Mouse (Mus musculus): ENCODE data around the gene Anks1b. TPM values are rescaled to one million over a fixed set of nuclear protein-coding genes. Genes with fewer than 3 reads are reported as not detected.

Gene Anks1b
- polyA plus RNA-seq, 1 experiment from 2014 or later, result 13.0 TPM

DNA sequence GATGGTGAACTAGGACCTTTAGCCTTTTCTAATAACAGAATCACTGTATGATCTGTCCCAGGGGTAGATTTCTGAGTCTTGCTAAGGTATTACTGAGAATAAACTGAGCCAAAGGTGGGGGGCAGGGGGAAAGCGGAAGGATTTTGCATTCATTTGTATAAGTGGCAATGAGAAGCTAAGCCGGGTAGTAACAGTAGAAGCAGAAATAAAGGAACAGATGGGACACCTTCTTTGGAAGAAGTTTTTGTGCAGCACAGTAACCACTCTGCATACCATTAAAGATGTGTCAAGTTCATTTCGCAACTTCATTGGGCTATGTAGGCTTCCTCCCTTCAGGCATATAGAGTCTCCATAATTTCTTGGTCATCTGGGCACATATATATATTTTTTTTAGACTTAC lies 804.1 kb downstream of the Anks1b start:
- Histone ChIP-seq H3K27me3 (ENCODE audit: control insufficient read depth, insufficient read depth, low read length) (no peaks in the 10 kb centered on the region), H3K9ac (ENCODE audit: low read depth, low read length) (no peak overlapping the region), H3K4me1 (replicated peaks; ENCODE audit: control insufficient read depth, insufficient read depth, low read length) (no peaks in the 10 kb centered on the region), H3K4me2 (replicated peaks; ENCODE audit: low read depth, low read length) (no peak overlapping the region), H3K27ac (ENCODE audit: low read depth, low read length) (no peak overlapping the region), H3K36me3 (ENCODE audit: control insufficient read depth, insufficient read depth, low read length) (no peaks in the 10 kb centered on the region), H3K9me3 (ENCODE audit: control insufficient read depth, low read length) (no peaks in the 10 kb centered on the region), H3K4me3 (ENCODE audit: low read depth, low read length) (no peak overlapping the region)
- no peak for DNase-seq (ENCODE audit: low spot score)
- no peak for ATAC-seq (ENCODE audit: low FRiP score)
- WGBS, result 86% methylated on average over 3 of the region's 3 CpGs

DNA sequence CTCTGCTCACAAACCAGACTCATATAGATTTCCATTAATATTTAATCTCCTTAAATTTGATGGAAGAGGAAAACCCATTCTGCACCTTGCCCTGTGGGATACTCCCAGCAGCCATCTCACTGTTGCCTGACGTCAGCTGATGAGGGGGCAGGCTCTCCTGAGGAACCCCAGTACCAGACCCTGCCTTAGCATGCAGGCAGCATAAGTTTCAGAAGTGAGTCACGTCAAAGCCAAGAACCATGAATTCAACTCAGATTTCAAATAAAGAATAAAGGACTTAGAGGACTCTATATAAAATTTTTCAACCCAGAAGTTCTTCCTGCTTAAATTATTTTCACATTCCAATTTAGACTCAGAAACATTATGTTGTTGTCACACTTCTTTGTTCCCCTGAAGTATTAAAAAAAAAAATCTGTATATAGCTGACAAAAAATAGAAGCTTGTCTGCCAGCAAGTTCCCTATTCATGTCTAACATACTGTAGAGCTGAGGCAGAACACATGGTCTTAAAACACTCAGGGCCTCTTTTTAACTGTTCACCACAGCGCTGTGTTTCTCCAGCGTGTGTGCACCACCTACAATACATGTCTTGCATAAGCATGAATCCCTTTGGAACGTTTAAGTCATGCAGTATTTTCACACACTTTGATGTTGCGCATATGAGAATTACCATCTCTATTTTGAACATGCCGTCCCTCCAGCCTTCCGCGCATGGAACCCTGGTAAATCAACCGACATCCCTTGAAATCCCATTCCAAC lies 806.6 kb downstream of the Anks1b start:
- H3K4me3 ChIP-seq (ENCODE audit: low read depth, low read length), result no peak overlapping the region
- DNase-seq (ENCODE audit: low spot score) (no peak), ATAC-seq (ENCODE audit: low FRiP score) (no peak)
- H3K9ac ChIP-seq (ENCODE audit: low read depth, low read length), result no peak overlapping the region
- 87% methylated on average over 10 of the region's 10 CpGs for WGBS
- no peaks in the 10 kb centered on the region for H3K4me1 ChIP-seq (replicated peaks; ENCODE audit: control insufficient read depth, insufficient read depth, low read length)
- no peaks in the 10 kb centered on the region for H3K9me3 ChIP-seq (ENCODE audit: control insufficient read depth, low read length)
- H3K4me2 ChIP-seq (replicated peaks; ENCODE audit: low read depth, low read length), result no peak overlapping the region
- H3K36me3 ChIP-seq (ENCODE audit: control insufficient read depth, insufficient read depth, low read length), result no peaks in the 10 kb centered on the region
- no peaks in the 10 kb centered on the region for H3K27me3 ChIP-seq (ENCODE audit: control insufficient read depth, insufficient read depth, low read length)
- H3K27ac ChIP-seq (ENCODE audit: low read depth, low read length), result no peak overlapping the region

DNA sequence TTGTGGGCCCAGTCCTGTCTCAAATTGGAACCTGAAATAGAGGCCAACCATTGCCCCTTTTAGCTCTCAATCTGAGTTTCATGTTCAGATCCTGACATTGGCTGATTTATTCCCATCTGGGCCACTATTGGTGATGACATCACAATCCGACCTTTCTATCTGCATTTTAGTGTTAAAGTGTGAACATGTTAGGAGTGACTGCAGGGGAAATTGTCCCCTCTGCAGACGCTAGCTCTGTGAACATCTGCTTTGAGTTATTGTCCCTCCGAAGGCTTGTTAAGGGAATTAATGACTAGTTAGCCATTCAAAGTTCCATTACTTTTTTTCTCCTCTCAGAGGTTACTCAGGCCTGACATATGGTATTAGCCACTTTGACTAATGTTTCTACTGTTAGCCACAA lies 810.5 kb downstream of the Anks1b start:
- Histone ChIP-seq H3K9ac (ENCODE audit: low read depth, low read length) (no peak overlapping the region), H3K4me3 (ENCODE audit: low read depth, low read length) (no peak overlapping the region), H3K9me3 (ENCODE audit: control insufficient read depth, low read length) (no peaks in the 10 kb centered on the region), H3K27me3 (ENCODE audit: control insufficient read depth, insufficient read depth, low read length) (no peaks in the 10 kb centered on the region), H3K27ac (ENCODE audit: low read depth, low read length) (no peak overlapping the region), H3K4me2 (replicated peaks; ENCODE audit: low read depth, low read length) (no peak overlapping the region), H3K4me1 (replicated peaks; ENCODE audit: control insufficient read depth, insufficient read depth, low read length) (no peaks in the 10 kb centered on the region), H3K36me3 (ENCODE audit: control insufficient read depth, insufficient read depth, low read length) (no peaks in the 10 kb centered on the region)
- 37% methylated on average over 3 of the region's 3 CpGs for WGBS
- DNase-seq (ENCODE audit: low spot score), result no peak
- no peak for ATAC-seq (ENCODE audit: low FRiP score)

DNA sequence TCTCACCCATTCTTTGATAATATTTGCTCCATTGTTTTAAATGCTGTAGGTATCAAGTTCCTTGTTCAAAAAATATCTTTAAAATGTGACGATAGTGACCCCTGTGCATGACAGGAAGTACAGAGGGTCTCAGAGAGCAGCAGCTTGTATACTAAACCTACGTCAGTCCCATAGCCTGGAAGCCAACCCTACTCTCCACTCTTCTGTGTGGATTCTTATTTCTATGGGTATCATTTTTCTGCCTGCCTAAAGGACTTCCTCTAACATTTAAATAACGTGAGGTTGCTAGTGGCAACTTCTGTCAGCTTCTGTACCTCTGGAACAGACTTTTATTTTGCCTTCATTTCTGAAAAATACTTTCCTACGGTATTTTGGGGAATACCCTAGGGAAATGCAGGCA lies 812.1 kb downstream of the Anks1b start:
- WGBS, result 66% methylated on average over 4 of the region's 4 CpGs
- Histone ChIP-seq H3K27me3 (ENCODE audit: control insufficient read depth, insufficient read depth, low read length) (no peaks in the 10 kb centered on the region), H3K9ac (ENCODE audit: low read depth, low read length) (no peak overlapping the region), H3K36me3 (ENCODE audit: control insufficient read depth, insufficient read depth, low read length) (no peaks in the 10 kb centered on the region), H3K27ac (ENCODE audit: low read depth, low read length) (no peak overlapping the region), H3K4me3 (ENCODE audit: low read depth, low read length) (no peak overlapping the region), H3K4me1 (replicated peaks; ENCODE audit: control insufficient read depth, insufficient read depth, low read length) (no peaks in the 10 kb centered on the region), H3K9me3 (ENCODE audit: control insufficient read depth, low read length) (no peaks in the 10 kb centered on the region), H3K4me2 (replicated peaks; ENCODE audit: low read depth, low read length) (no peak overlapping the region)
- ATAC-seq (ENCODE audit: low FRiP score) (no peak), DNase-seq (ENCODE audit: low spot score) (no peak)

DNA sequence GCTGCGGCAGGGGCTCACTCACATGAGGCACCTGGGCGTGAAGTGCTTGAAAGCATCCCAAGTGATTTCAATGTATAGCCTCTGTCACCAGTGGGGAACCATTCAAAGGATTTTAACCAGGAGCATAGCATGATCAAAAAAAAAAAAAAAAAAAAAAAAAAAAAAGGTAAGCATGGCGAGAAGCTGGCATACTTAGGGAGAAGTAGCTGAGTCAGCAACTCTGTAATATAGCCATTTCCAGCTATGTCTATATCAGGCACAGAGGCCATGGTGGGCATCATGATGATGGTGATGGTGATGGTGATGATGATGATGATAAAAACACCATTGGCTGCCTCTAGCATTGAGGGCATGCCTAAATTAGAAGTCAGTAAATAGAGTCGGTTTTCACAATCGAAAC lies 814.8 kb downstream of the Anks1b start:
- no peak overlapping the region for H3K9ac ChIP-seq (ENCODE audit: low read depth, low read length)
- no peak for ATAC-seq (ENCODE audit: low FRiP score)
- H3K4me3 ChIP-seq (ENCODE audit: low read depth, low read length), result no peak overlapping the region
- H3K4me2 ChIP-seq (replicated peaks; ENCODE audit: low read depth, low read length), result no peak overlapping the region
- no peaks in the 10 kb centered on the region for H3K4me1 ChIP-seq (replicated peaks; ENCODE audit: control insufficient read depth, insufficient read depth, low read length)
- no peak overlapping the region for H3K27ac ChIP-seq (ENCODE audit: low read depth, low read length)
- no peaks in the 10 kb centered on the region for H3K36me3 ChIP-seq (ENCODE audit: control insufficient read depth, insufficient read depth, low read length)
- no peak for DNase-seq (ENCODE audit: low spot score)
- no peaks in the 10 kb centered on the region for H3K9me3 ChIP-seq (ENCODE audit: control insufficient read depth, low read length)
- 89% methylated on average over 5 of the region's 5 CpGs for WGBS
- H3K27me3 ChIP-seq (ENCODE audit: control insufficient read depth, insufficient read depth, low read length), result no peaks in the 10 kb centered on the region

DNA sequence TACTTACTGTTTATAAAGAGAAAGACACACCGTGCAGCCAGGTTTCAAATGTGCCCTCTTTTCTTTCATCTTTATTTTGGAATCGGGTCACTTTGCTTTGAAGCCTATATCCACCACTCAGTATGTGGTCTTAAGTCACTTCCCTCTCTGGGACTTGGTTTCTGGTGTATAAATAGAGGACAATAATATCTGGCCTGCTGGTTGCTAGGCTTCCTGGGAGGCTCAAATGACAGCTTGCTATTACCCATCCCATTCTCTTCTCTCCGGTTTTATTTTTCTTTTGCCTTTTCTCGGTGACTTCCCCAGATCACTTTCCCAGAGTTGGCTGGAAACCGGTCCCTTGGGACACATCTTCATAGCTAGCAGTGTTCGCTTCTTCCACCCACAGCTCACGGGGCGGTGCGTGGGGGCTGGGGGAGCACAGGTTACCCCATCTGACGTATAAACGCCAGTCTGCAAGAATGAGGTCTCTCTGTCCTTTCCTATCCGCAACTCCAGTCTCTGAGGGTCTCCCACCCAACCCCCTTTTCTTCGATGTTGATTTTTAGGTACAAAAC lies 815.5 kb downstream of the Anks1b start:
- DNase-seq (ENCODE audit: low spot score), result no peak
- Histone ChIP-seq H3K4me2 (replicated peaks; ENCODE audit: low read depth, low read length) (no peak overlapping the region), H3K27ac (ENCODE audit: low read depth, low read length) (no peak overlapping the region), H3K36me3 (ENCODE audit: control insufficient read depth, insufficient read depth, low read length) (no peaks in the 10 kb centered on the region), H3K9me3 (ENCODE audit: control insufficient read depth, low read length) (no peaks in the 10 kb centered on the region), H3K4me1 (replicated peaks; ENCODE audit: control insufficient read depth, insufficient read depth, low read length) (no peaks in the 10 kb centered on the region), H3K9ac (ENCODE audit: low read depth, low read length) (no peak overlapping the region), H3K4me3 (ENCODE audit: low read depth, low read length) (no peak overlapping the region), H3K27me3 (ENCODE audit: control insufficient read depth, insufficient read depth, low read length) (no peaks in the 10 kb centered on the region)
- WGBS, result 64% methylated on average over 13 of the region's 13 CpGs
- ATAC-seq (ENCODE audit: low FRiP score), result no peak

DNA sequence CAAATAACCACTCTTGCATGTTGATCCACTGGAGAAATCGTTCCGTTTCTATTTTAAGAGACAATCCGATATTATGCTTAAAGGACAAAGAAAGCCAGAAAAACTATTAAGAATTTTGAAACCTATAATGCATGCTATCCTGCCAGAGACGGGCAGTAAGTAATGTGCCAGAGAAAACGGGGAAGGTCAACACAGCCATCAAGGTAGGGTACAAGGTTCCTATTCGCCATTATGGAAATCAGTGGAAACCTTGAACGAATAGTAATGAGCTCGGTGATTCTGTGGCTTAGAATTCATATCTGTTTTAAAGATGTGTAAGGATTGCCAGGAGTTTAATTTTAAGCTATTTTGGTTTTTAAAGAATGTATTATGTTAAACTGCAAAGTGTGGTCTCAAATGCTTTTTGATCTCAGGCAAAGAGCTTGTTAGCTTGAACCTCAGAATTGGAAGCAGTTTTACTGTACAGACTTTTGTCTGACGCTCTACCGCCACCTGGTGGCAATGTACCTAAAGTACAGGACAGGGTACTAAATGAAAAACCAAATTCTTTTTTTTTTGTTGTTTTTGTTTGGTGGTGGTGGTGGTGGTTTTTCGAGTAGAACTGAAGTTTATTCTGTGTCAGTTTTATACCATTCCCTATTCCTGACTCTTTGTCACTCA lies 816.7 kb downstream of the Anks1b start:
- H3K4me1 ChIP-seq (replicated peaks; ENCODE audit: control insufficient read depth, insufficient read depth, low read length), result no peaks in the 10 kb centered on the region
- H3K36me3 ChIP-seq (ENCODE audit: control insufficient read depth, insufficient read depth, low read length), result no peaks in the 10 kb centered on the region
- H3K27ac ChIP-seq (ENCODE audit: low read depth, low read length), result no peak overlapping the region
- DNase-seq (ENCODE audit: low spot score), result peak; percentile 85
- WGBS, result 61% methylated on average over 11 of the region's 11 CpGs
- no peaks in the 10 kb centered on the region for H3K27me3 ChIP-seq (ENCODE audit: control insufficient read depth, insufficient read depth, low read length)
- ATAC-seq (ENCODE audit: low FRiP score), result peak; percentile 48; the same call in 1 of the 2 replicates
- no peaks in the 10 kb centered on the region for H3K9me3 ChIP-seq (ENCODE audit: control insufficient read depth, low read length)
- no peak overlapping the region for H3K9ac ChIP-seq (ENCODE audit: low read depth, low read length)
- H3K4me3 ChIP-seq (ENCODE audit: low read depth, low read length), result no peak overlapping the region
- H3K4me2 ChIP-seq (replicated peaks; ENCODE audit: low read depth, low read length), result no peak overlapping the region

DNA sequence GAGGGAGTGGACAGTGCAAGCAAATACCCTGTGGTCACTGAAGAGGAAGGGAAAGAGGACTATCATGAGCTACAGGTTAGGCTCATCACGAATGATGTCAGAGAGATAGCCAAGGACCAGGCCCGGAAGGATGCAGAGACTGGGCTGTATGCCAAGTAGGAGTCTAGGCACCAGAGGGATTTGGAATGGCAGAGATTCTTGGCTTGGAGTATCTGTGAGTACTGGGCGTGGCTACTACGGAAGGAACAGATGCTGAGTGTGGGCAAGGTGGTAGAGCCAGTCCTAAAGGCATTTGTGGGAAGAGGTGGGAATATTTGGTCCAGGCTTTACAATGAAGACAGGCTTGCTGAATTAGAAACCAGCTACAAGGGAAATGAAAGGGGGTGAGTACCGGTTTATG lies 823.4 kb downstream of the Anks1b start:
- Histone ChIP-seq H3K27me3 (ENCODE audit: control insufficient read depth, insufficient read depth, low read length) (no peaks in the 10 kb centered on the region), H3K9me3 (ENCODE audit: control insufficient read depth, low read length) (no peaks in the 10 kb centered on the region), H3K4me1 (replicated peaks; ENCODE audit: control insufficient read depth, insufficient read depth, low read length) (no peaks in the 10 kb centered on the region), H3K9ac (ENCODE audit: low read depth, low read length) (no peak overlapping the region), H3K4me2 (replicated peaks; ENCODE audit: low read depth, low read length) (no peak overlapping the region), H3K27ac (ENCODE audit: low read depth, low read length) (no peak overlapping the region), H3K36me3 (ENCODE audit: control insufficient read depth, insufficient read depth, low read length) (no peaks in the 10 kb centered on the region), H3K4me3 (ENCODE audit: low read depth, low read length) (no peak overlapping the region)
- no peak for ATAC-seq (ENCODE audit: low FRiP score)
- no peak for DNase-seq (ENCODE audit: low spot score)
- WGBS, result 94% methylated on average over 5 of the region's 5 CpGs

DNA sequence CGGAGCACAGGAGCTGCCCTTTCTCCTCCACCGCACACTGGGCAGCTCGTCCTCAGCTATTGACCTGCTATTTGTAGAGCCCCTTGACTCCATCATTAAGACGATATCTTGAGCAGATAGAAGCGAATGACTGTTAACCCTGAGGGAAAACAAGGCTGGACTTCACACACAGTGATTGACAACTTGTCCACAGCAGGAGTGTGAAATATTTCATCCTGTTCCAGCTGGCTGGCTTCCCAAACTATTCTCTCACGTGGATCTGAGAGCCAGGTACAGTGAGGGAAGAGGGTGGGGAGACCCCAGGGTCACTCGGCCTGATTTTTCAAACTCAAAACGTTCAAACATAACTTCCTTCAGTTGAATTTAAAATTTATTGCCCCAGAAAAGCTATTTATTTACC lies 824.1 kb downstream of the Anks1b start:
- no peak overlapping the region for H3K27ac ChIP-seq (ENCODE audit: low read depth, low read length)

More for the DNA sequence above, 824.1 kb downstream of the Anks1b start:
- H3K36me3 ChIP-seq (ENCODE audit: control insufficient read depth, insufficient read depth, low read length), result no peaks in the 10 kb centered on the region
- 59% methylated on average over 8 of the region's 8 CpGs for WGBS
- H3K9me3 ChIP-seq (ENCODE audit: control insufficient read depth, low read length), result no peaks in the 10 kb centered on the region
- no peak overlapping the region for H3K4me2 ChIP-seq (replicated peaks; ENCODE audit: low read depth, low read length)
- H3K9ac ChIP-seq (ENCODE audit: low read depth, low read length), result no peak overlapping the region
- no peak for ATAC-seq (ENCODE audit: low FRiP score)
- no peaks in the 10 kb centered on the region for H3K27me3 ChIP-seq (ENCODE audit: control insufficient read depth, insufficient read depth, low read length)
- no peak for DNase-seq (ENCODE audit: low spot score)
- H3K4me3 ChIP-seq (ENCODE audit: low read depth, low read length), result no peak overlapping the region
- H3K4me1 ChIP-seq (replicated peaks; ENCODE audit: control insufficient read depth, insufficient read depth, low read length), result no peaks in the 10 kb centered on the region
